Mouse (Mus musculus) neutrophil, adult 5-6 weeks (primary cell): ENCODE measurements around the gene Caln1. TPM values are rescaled to one million over a fixed set of nuclear protein-coding genes. Genes with fewer than 3 reads are reported as not detected.

Experiments used
- ATAC-seq: fragments of 151-379, 151-347 bp; 2 replicates; pipeline ENCODE4 v1.8.0; 2017; ENCODE audit warnings: mild to moderate bottlenecking, moderate TSS enrichment; ENCODE audit not compliant: insufficient number of reproducible peaks, poor library complexity, low FRiP score, severe bottlenecking; ENCODE audit errors: extremely low read depth
- total RNA-seq: library from RNA; stranded (forward); fragments of 200-1000 nt; gene quantifications from 2 replicates; pipeline ENCODE4 v1.2.3, GENCODE M21; 2017

Gene Caln1
- total RNA-seq, 1 experiment from 2014 or later: not detected

GRCm38 (mm10) chr5:130491471-130491870 lies 122.2 kb downstream of the Caln1 start:
- no peak for ATAC-seq

- ATAC-seq: no peak
Measured at GRCm38 (mm10) chr5:130492305-130492704, 123.0 kb downstream of the Caln1 start.

GRCm38 (mm10) chr5:130502541-130502940 lies 133.3 kb downstream of the Caln1 start:
- no peak for ATAC-seq

GRCm38 (mm10) chr5:130504891-130505290 lies 135.6 kb downstream of the Caln1 start:
- no peak for ATAC-seq

- no peak for ATAC-seq
Measured at GRCm38 (mm10) chr5:130510516-130510915, 141.3 kb downstream of the Caln1 start.

- ATAC-seq: no peak
Measured at GRCm38 (mm10) chr5:130515395-130515794, 146.1 kb downstream of the Caln1 start.

GRCm38 (mm10) chr5:130520527-130520926 lies 151.3 kb downstream of the Caln1 start:
- no peak for ATAC-seq

- ATAC-seq: no peak
Measured at GRCm38 (mm10) chr5:130527416-130527815, 158.2 kb downstream of the Caln1 start.

- ATAC-seq: no peak
Measured at GRCm38 (mm10) chr5:130547496-130547895, 178.2 kb downstream of the Caln1 start.

- ATAC-seq: no peak
Measured at GRCm38 (mm10) chr5:130553916-130554315, 184.7 kb downstream of the Caln1 start.

GRCm38 (mm10) chr5:130563146-130563545 lies 193.9 kb downstream of the Caln1 start:
- ATAC-seq: no peak

- no peak for ATAC-seq
Measured at GRCm38 (mm10) chr5:130566002-130566401, 196.7 kb downstream of the Caln1 start.

GRCm38 (mm10) chr5:130577581-130577980 lies 208.3 kb downstream of the Caln1 start:
- ATAC-seq: no peak

- no peak for ATAC-seq
Measured at GRCm38 (mm10) chr5:130584042-130584441, 214.8 kb downstream of the Caln1 start.

GRCm38 (mm10) chr5:130586257-130586656 lies 217.0 kb downstream of the Caln1 start:
- ATAC-seq: no peak

- ATAC-seq: no peak
Measured at GRCm38 (mm10) chr5:130596541-130596940, 227.3 kb downstream of the Caln1 start.

- ATAC-seq: no peak
Measured at GRCm38 (mm10) chr5:130613657-130614056, 244.4 kb downstream of the Caln1 start.

GRCm38 (mm10) chr5:130614209-130614608 lies 245.0 kb downstream of the Caln1 start:
- ATAC-seq: no peak

- no peak for ATAC-seq
Measured at GRCm38 (mm10) chr5:130620060-130620459, 250.8 kb downstream of the Caln1 start.

- no peak for ATAC-seq
Measured at GRCm38 (mm10) chr5:130623206-130623605, 254.0 kb downstream of the Caln1 start.

- ATAC-seq: no peak
Measured at GRCm38 (mm10) chr5:130627800-130628199, 258.5 kb downstream of the Caln1 start.

- no peak for ATAC-seq
Measured at GRCm38 (mm10) chr5:130635397-130635796, 266.1 kb downstream of the Caln1 start.
